Mouse (Mus musculus) embryonic fibroblast, embryonic 13.5 days (primary cell): Measurements from ENCODE around the gene Nckap5.

Source experiments
- CTCF ChIP-seq: IDR thresholded peaks from 2 replicates; pipeline ENCODE4 v1.5.1; 2011; ENCODE audit warnings: mild to moderate bottlenecking, control low read depth, low read length, moderate library complexity, borderline replicate concordance; ENCODE audit not compliant: insufficient read depth
- POLR2A ChIP-seq: IDR thresholded peaks from 2 replicates; pipeline ENCODE4 v1.6.1; 2011; ENCODE audit warnings: low read depth, mild to moderate bottlenecking, control low read depth, low read length, moderate library complexity

DNA sequence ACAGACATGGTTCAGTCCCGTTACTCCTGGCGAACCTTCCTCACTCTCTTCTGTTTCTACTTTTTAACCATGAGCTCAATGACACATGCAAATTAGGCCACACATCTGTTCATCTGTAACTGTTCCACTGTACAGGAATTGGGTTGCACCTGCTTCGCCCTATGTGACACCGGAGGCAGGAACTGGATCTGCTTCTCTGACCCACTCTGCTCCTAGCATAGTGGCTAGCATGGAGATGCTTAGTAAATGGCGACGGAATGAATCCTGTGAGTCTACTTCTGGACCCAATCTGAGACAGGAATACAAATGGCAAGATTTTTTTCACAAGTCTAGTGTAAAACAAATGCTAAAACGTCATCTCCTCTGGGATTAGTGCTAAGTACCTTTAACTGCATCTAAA, 663.1 kb downstream of the Nckap5 start:
- no peak for TF ChIP-seq POLR2A
- TF ChIP-seq CTCF = no peak
